Mouse (Mus musculus) bone marrow, adult 2 months (tissue): ENCODE measurements at regions not wholly inside any gene's neighbourhood (a gene's known extent, or its start where the extent isn't known, plus 50 kb on each side); places are given as distances from the start of the nearest gene placed in this dataset.
"Not testable (repeated sequence)": the region's sequence is repeated elsewhere in the genome, so short reads cannot be mapped to it uniquely, and the experiment has no call there.

Experiments used
- H3K27ac ChIP-seq: fragments of 200-500 bp; 2 replicates; pipeline ENCODE4 v1.5.1; 2012; ENCODE audit warnings: low read depth, mild to moderate bottlenecking, control low read depth, inconsistent platforms, low read length; ENCODE audit not compliant: control insufficient read depth, poor library complexity, insufficient read depth
- H3K4me1 ChIP-seq: fragments of 200-500 bp; 2 replicates; pipeline ENCODE4 v1.6.1; 2011; ENCODE audit warnings: low read length; ENCODE audit not compliant: control insufficient read depth, insufficient read depth
- H3K4me3 ChIP-seq: fragments of 200-500 bp; replicated peaks from 2 replicates; pipeline ENCODE3; 2011; ENCODE audit warnings: mild to moderate bottlenecking, low read depth, low read length, control low read depth; ENCODE audit not compliant: control insufficient read depth
- CTCF ChIP-seq: fragments of 200-500 bp; IDR thresholded peaks from 2 replicates; pipeline ENCODE4 v1.5.1; 2011; ENCODE audit warnings: low read length, control low read depth; ENCODE audit not compliant: control insufficient read depth, insufficient read depth
- POLR2A ChIP-seq: fragments of 200-500 bp; IDR thresholded peaks from 2 replicates; pipeline ENCODE4 v1.6.1; 2011; ENCODE audit warnings: low read depth, mild to moderate bottlenecking, control low read depth, low read length, borderline replicate concordance; ENCODE audit not compliant: control insufficient read depth
- WGBS: fragments of 180-500 bp; shearing (Covaris S2); methylation state at CpG from one replicate; pipeline ENCODE4 v1.1.7; 2018; 5-methylcytosine and 5-hydroxymethylcytosine counted together

DNA sequence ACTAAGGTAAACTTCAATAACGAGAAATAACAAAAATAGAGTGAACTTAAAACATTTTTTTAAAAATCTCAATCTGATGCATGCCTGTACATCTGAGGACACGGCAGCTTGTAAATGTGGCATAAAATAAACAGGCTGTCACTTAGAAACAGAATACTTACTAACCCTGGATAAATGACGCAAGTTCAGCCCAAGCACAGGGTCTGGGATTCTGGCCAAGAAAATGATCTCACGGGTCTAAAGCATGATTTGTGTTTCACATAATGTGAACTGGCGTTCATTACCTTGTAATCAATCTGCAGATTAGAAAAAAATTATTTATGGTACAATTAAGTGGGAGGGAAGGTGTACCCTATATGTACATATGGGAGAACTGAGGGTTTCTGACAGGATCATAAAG is 512.1 kb upstream of the Vrk2 start:
- no peak overlapping the region for H3K27ac ChIP-seq
- 59% methylated on average over 5 of the region's 5 CpGs for WGBS
- no peak overlapping the region for H3K4me3 ChIP-seq
- no peaks in the 10 kb centered on the region for H3K4me1 ChIP-seq
- TF ChIP-seq POLR2A (no peak), CTCF (no peak)

DNA sequence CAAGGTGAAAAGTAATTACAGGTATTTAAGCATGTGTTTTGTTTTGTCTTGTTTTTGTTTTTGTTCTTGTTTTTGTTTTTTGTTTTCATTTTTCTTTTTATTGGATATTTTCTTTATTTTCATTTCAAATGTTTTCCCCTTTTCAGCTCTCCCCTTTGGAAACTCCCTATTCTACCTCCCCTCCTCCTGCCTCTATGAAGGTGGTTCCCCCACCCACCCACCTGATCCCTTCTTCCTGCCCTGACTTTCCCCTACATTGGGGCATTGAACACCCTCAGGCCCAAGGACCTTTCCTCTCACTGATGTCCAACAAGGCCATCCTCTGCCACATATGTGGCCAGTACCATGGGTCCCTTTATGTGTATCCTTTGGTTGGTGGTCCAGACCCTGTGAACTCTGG is 509.1 kb upstream of the Vrk2 start:
- Histone ChIP-seq H3K27ac (no peak overlapping the region), H3K4me3 (no peak overlapping the region), H3K4me1 (no peaks in the 10 kb centered on the region)
- TF ChIP-seq POLR2A: no peak
- TF ChIP-seq CTCF: no peak

DNA sequence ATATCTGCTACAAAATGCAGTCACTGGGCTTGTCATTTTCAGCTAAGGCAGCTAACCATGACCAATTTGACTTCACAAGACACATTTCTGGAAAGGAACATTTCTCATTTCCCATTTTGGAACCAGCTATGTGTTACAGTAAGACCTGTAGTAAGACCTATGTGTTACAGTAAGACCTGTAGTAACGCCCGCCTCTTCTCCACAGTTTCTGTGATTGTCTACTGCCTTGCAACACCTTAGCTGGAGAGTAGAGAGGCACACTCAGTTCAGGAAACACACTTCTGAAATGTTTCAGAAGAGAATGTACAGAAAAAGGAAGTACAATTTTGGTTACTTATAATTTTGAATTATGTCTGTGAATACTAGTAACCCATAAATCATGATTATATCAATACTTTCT is 508.2 kb upstream of the Vrk2 start:
- TF ChIP-seq POLR2A: no peak
- TF ChIP-seq CTCF: no peak
- Histone ChIP-seq H3K27ac (no peak overlapping the region), H3K4me1 (no peaks in the 10 kb centered on the region), H3K4me3 (no peak overlapping the region)
- 22% methylated on average over 2 of the region's 2 CpGs for WGBS

- Histone ChIP-seq H3K4me3 (no peak overlapping the region), H3K4me1 (no peaks in the 10 kb centered on the region), H3K27ac (no peak overlapping the region)
- TF ChIP-seq CTCF (no peak), POLR2A (no peak)
These were observed 502.8 kb upstream of the Vrk2 start for GRCm38 (mm10) chr11:27096615-27097014.

- H3K27ac ChIP-seq: not testable (repeated sequence)
These were observed 501.7 kb upstream of the Vrk2 start for GRCm38 (mm10) chr11:27095460-27095859.

DNA sequence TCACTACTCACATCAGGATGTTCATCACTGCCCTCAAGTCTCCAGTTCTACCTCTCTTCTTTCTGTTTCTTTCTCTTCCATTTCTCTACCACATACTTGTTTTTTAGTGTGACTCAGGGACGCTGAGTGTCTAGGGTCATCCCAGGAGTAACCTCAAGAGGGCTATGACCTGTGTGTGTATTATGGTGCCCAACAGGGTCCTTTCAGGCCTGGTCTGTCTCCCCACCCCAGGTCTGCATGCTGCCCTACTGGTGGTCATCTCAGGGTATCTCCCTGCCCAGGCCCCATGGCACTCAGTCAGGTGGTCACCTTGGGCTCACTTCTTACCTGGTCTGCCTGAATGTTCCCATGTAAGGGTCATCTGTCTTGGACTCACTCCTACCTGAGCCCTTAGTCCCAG is 492.7 kb upstream of the Vrk2 start:
- TF ChIP-seq CTCF (no peak), POLR2A (no peak)
- no peak overlapping the region for H3K27ac ChIP-seq
- H3K4me3 ChIP-seq: no peak overlapping the region
- no peaks in the 10 kb centered on the region for H3K4me1 ChIP-seq
- 84% methylated on average over 1 of the region's 1 CpGs for WGBS

More at GRCm38 (mm10) chr11:27095460-27095859, 501.7 kb upstream of the Vrk2 start:
- H3K4me1 ChIP-seq, H3K4me3 ChIP-seq: not testable (repeated sequence)

DNA sequence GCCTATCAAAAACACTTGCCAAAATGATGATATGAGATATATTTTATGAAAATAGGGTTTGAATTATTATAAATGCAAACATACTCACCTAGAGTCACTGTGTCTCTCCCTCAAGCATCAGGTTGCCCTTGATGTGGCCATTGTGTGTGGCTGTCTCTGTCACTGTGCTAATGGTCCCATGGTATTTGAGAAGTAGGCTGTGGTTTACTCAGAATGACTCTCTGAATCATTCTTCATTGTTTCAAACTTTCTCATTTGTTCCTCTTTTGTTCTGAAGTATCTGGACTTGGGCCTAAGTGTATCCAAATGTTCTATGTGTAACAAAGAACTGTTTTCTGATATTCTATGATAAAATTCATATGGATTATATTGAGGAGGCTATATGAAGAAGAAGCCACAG is 487.4 kb upstream of the Vrk2 start:
- TF ChIP-seq POLR2A: no peak
- TF ChIP-seq CTCF: no peak
- Histone ChIP-seq H3K4me3 (no peak overlapping the region), H3K27ac (no peak overlapping the region), H3K4me1 (no peaks in the 10 kb centered on the region)

- H3K4me3 ChIP-seq: no peak overlapping the region
- TF ChIP-seq POLR2A: no peak
- TF ChIP-seq CTCF: no peak
These were observed 476.6 kb upstream of the Vrk2 start for GRCm38 (mm10) chr11:27070381-27070780.

GRCm38 (mm10) chr11:27027243-27027852 is 433.5 kb upstream of the Vrk2 start:
- WGBS: 23% methylated on average over 1 of the region's 1 CpGs
- TF ChIP-seq POLR2A (no peak), CTCF (no peak)
- H3K27ac ChIP-seq: no peak overlapping the region
- H3K4me3 ChIP-seq: no peak overlapping the region
- H3K4me1 ChIP-seq: peaks cover 1% of the 10 kb centered on the region; the same call in 1 of the 2 replicates

More at GRCm38 (mm10) chr11:27070381-27070780, 476.6 kb upstream of the Vrk2 start:
- Histone ChIP-seq H3K4me1 (no peaks in the 10 kb centered on the region), H3K27ac (no peak overlapping the region)
